Mouse (Mus musculus) thymus, adult 2 months (tissue): ENCODE measurements around the gene Map3k3. TPM values are rescaled to one million over a fixed set of nuclear protein-coding genes. Genes with fewer than 3 reads are reported as not detected.
A peak's percentile ranks its signal among the peaks of the same experiment; 100 is the strongest.

Source experiments
- DNase-seq: peaks from one replicate; pipeline ENCODE4 v3.0.0; 2021
- H3K27ac ChIP-seq: fragments of 200-500 bp; 2 replicates; pipeline ENCODE4 v1.5.1; 2012; ENCODE audit warnings: low read length, control low read depth; ENCODE audit not compliant: control insufficient read depth, insufficient read depth
- H3K27me3 ChIP-seq: fragments of 200-500 bp; 2 replicates; pipeline ENCODE4 v1.6.1; 2012; ENCODE audit warnings: mild to moderate bottlenecking, low read length, moderate library complexity, mixed read lengths; ENCODE audit not compliant: control insufficient read depth, insufficient read depth
- H3K36me3 ChIP-seq: fragments of 200-500 bp; 2 replicates; pipeline ENCODE4 v1.6.1; 2012; ENCODE audit warnings: mild to moderate bottlenecking, low read length, moderate library complexity; ENCODE audit not compliant: control insufficient read depth, insufficient read depth
- H3K4me1 ChIP-seq: fragments of 200-500 bp; replicated peaks from 2 replicates; pipeline ENCODE4 v1.6.1; 2012; ENCODE audit warnings: low read length; ENCODE audit not compliant: control insufficient read depth, insufficient read depth
- H3K4me3 ChIP-seq: fragments of 200-500 bp; 2 replicates; pipeline ENCODE4 v1.5.1; 2012; ENCODE audit warnings: mild to moderate bottlenecking, low read length, control low read depth, moderate library complexity; ENCODE audit not compliant: control insufficient read depth, insufficient read depth
- CTCF ChIP-seq: fragments of 200-500 bp; IDR thresholded peaks from 2 replicates; pipeline ENCODE4 v1.5.1; 2012; ENCODE audit warnings: mild to moderate bottlenecking, control low read depth, low read length, moderate library complexity, borderline replicate concordance; ENCODE audit not compliant: control insufficient read depth, poor library complexity, insufficient read depth; ENCODE audit errors: extremely low read depth
- POLR2A ChIP-seq: fragments of 200-500 bp; IDR thresholded peaks from 2 replicates; pipeline ENCODE4 v1.6.1; 2012; ENCODE audit warnings: mild to moderate bottlenecking, low read length, control low read depth, moderate library complexity; ENCODE audit not compliant: control insufficient read depth, poor library complexity, insufficient read depth; ENCODE audit errors: extremely low read depth
- WGBS: fragments of 180-500 bp; shearing (Covaris S2); methylation state at CpG from one replicate; pipeline ENCODE4 v1.1.7; 2018; 5-methylcytosine and 5-hydroxymethylcytosine counted together
- polyA plus RNA-seq: library from polyadenylated mRNA; depleted of rRNA; stranded (reverse); fragments of >200 nt; gene quantifications from 2 replicates; pipeline ENCODE4 v1.2.3, GENCODE M21; 2012

Map3k3 gene
- polyA plus RNA-seq, 1 experiment, result 45.6 TPM

GRCm38 (mm10) chr11:106160841-106161721, 76.7 kb downstream of the Map3k3 start, which contains the start of the genes Gm10840 and Limd2:
Gene Gm10840, plus strand, starts transcription at chr11:106160850.
Gene Limd2, minus strand, starts transcription at chr11:106160860.
- no peaks in the 10 kb centered on the region for H3K27me3 ChIP-seq
- TF ChIP-seq POLR2A (no peak; the same call in 1 of the 2 replicates), CTCF (peak; percentile 35; the same call in 1 of the 2 replicates)
- 16% methylated on average over 22 of the region's 22 CpGs for WGBS
- peak; percentile 77 for DNase-seq
- peak within 1 kb of the TSS; percentile 97 for H3K4me3 ChIP-seq
- peaks cover 50% of the 10 kb centered on the region for H3K4me1 ChIP-seq
- peaks cover 28% of the 10 kb centered on the region for H3K36me3 ChIP-seq
- peak within 1 kb of the TSS; percentile 99 for H3K27ac ChIP-seq

- WGBS, result 82% methylated on average over 2 of the region's 2 CpGs
- Histone ChIP-seq H3K27ac (peak overlapping the region; percentile 98; the same call in 1 of the 2 replicates), H3K36me3 (peaks cover 16% of the 10 kb centered on the region), H3K4me3 (no peak overlapping the region), H3K4me1 (peaks cover 47% of the 10 kb centered on the region), H3K27me3 (no peaks in the 10 kb centered on the region)
- DNase-seq, result no peak
- TF ChIP-seq CTCF (no peak), POLR2A (no peak)
These were observed 77.8 kb downstream of the Map3k3 start for GRCm38 (mm10) chr11:106162237-106162636.

GRCm38 (mm10) chr11:106163546-106163945, 79.1 kb downstream of the Map3k3 start:
- no peak for DNase-seq
- no peak overlapping the region for H3K27ac ChIP-seq

GRCm38 (mm10) chr11:106164601-106165180, 80.3 kb downstream of the Map3k3 start:
- Histone ChIP-seq H3K27ac (no peak overlapping the region), H3K27me3 (no peaks in the 10 kb centered on the region), H3K4me1 (peaks cover 46% of the 10 kb centered on the region), H3K4me3 (no peak overlapping the region), H3K36me3 (no peaks in the 10 kb centered on the region)
- no peak for TF ChIP-seq CTCF
- 95% methylated on average over 16 of the region's 16 CpGs for WGBS
- DNase-seq, result no peak

More at GRCm38 (mm10) chr11:106163546-106163945, 79.1 kb downstream of the Map3k3 start:
- TF ChIP-seq CTCF (no peak), POLR2A (no peak)
- WGBS, result 97% methylated on average over 4 of the region's 4 CpGs
- Histone ChIP-seq H3K4me1 (peaks cover 46% of the 10 kb centered on the region), H3K27me3 (no peaks in the 10 kb centered on the region), H3K36me3 (peaks cover 5% of the 10 kb centered on the region), H3K4me3 (no peak overlapping the region)

GRCm38 (mm10) chr11:106167435-106167834, 83.0 kb downstream of the Map3k3 start:
- TF ChIP-seq CTCF (no peak), POLR2A (no peak)
- peak; percentile 72 for DNase-seq
- WGBS, result 10% methylated on average over 5 of the region's 5 CpGs
- no peaks in the 10 kb centered on the region for H3K27me3 ChIP-seq
- H3K4me3 ChIP-seq, result no peak overlapping the region
- peak overlapping the region; percentile 92 for H3K27ac ChIP-seq
- H3K4me1 ChIP-seq, result peaks cover 31% of the 10 kb centered on the region
- no peaks in the 10 kb centered on the region for H3K36me3 ChIP-seq

- peak; percentile 82 for DNase-seq
- H3K4me3 ChIP-seq, result no peak overlapping the region
- peaks cover 20% of the 10 kb centered on the region for H3K4me1 ChIP-seq
- H3K36me3 ChIP-seq, result no peaks in the 10 kb centered on the region
- H3K27me3 ChIP-seq, result no peaks in the 10 kb centered on the region
- WGBS, result 85% methylated on average over 7 of the region's 7 CpGs
- no peak overlapping the region for H3K27ac ChIP-seq
- no peak for TF ChIP-seq CTCF
- TF ChIP-seq POLR2A, result no peak
These were observed 86.4 kb downstream of the Map3k3 start for GRCm38 (mm10) chr11:106170807-106171206.
